Mouse (Mus musculus) ES-E14 (cell line): ENCODE results near the gene Lrrc8d.

Experiments
- CHD2 ChIP-seq: IDR thresholded peaks from 2 replicates; pipeline ENCODE4 v1.6.1; 2014; ENCODE audit warnings: mild to moderate bottlenecking, low read depth, low read length, inconsistent platforms
- HCFC1 ChIP-seq: IDR thresholded peaks from 2 replicates; pipeline ENCODE4 v1.6.1; 2012; ENCODE audit warnings: low read length, inconsistent platforms, borderline replicate concordance; ENCODE audit not compliant: insufficient read depth
- MAFK ChIP-seq: IDR thresholded peaks from 2 replicates; pipeline ENCODE4 v1.6.1; 2014; ENCODE audit warnings: mild to moderate bottlenecking, low read depth, low read length, inconsistent platforms; ENCODE audit not compliant: insufficient read depth
- ZC3H11A ChIP-seq: IDR thresholded peaks from 2 replicates; pipeline ENCODE4 v1.6.1; 2012; ENCODE audit warnings: low read depth, mild to moderate bottlenecking, inconsistent platforms, low read length, borderline replicate concordance
- ZNF384 ChIP-seq: IDR thresholded peaks from 2 replicates; pipeline ENCODE4 v1.6.1; 2012; ENCODE audit warnings: low read depth, low read length, inconsistent platforms

GRCm38 (mm10) chr5:105778723-105779122 lies 79.0 kb downstream of the Lrrc8d start:
- TF ChIP-seq MAFK: no peak
- TF ChIP-seq ZC3H11A: no peak
- TF ChIP-seq ZNF384: no peak
- TF ChIP-seq HCFC1: no peak
- TF ChIP-seq CHD2: no peak
